Mouse (Mus musculus) midbrain, embryonic 13.5 days (tissue): ENCODE measurements around the gene Mbnl1. TPM values are rescaled to one million over a fixed set of nuclear protein-coding genes. Genes with fewer than 3 reads are reported as not detected.
A peak's percentile ranks its signal among the peaks of the same experiment; 100 is the strongest.

Source experiments
- ATAC-seq: fragments of 200-750 bp; cut with Nextera tagmentation; 2 replicates; pipeline ENCODE4 v1.8.0; 2017; ENCODE audit warnings: mild to moderate bottlenecking, moderate TSS enrichment, moderate library complexity
- H3K27ac ChIP-seq: fragments of 300-500 bp; sonication (generic); 2 replicates; pipeline ENCODE4 v1.5.1; 2015; ENCODE audit warnings: inconsistent platforms, mild to moderate bottlenecking, moderate library complexity
- H3K27me3 ChIP-seq: fragments of 300-500 bp; sonication (generic); 2 replicates; pipeline ENCODE4 v1.6.1; 2015; ENCODE audit warnings: mild to moderate bottlenecking, inconsistent platforms
- H3K36me3 ChIP-seq: fragments of 300-500 bp; sonication (generic); 2 replicates; pipeline ENCODE4 v1.6.1; 2015; ENCODE audit warnings: mild to moderate bottlenecking, inconsistent platforms
- H3K4me1 ChIP-seq: fragments of 300-500 bp; sonication (generic); replicated peaks from 2 replicates; pipeline ENCODE4 v1.6.1; 2015; ENCODE audit warnings: inconsistent platforms
- H3K4me2 ChIP-seq: fragments of 300-500 bp; sonication (generic); replicated peaks from 2 replicates; pipeline ENCODE4 v1.6.1; 2015; ENCODE audit warnings: moderate library complexity, mild to moderate bottlenecking, inconsistent platforms
- H3K4me3 ChIP-seq: fragments of 300-500 bp; sonication (generic); replicated peaks from 2 replicates; pipeline ENCODE4 v1.5.1; 2015; ENCODE audit warnings: mild to moderate bottlenecking, inconsistent platforms
- H3K9ac ChIP-seq: fragments of 300-500 bp; sonication (generic); replicated peaks from 2 replicates; pipeline ENCODE4 v1.6.1; 2015; ENCODE audit warnings: mild to moderate bottlenecking, inconsistent platforms
- H3K9me3 ChIP-seq: fragments of 300-500 bp; sonication (generic); 2 replicates; pipeline ENCODE4 v1.6.1; 2016; ENCODE audit warnings: mild to moderate bottlenecking, inconsistent platforms
- WGBS: fragments of 180-500 bp; shearing (Covaris S2); methylation state at CpG from one replicate; pipeline ENCODE4 v1.1.7; 2015; 5-methylcytosine and 5-hydroxymethylcytosine counted together
- polyA plus RNA-seq: library from polyadenylated mRNA; unstranded; fragments of >200 nt; fragmentation: Nextera tagmentation; extraction: Ambion mirVana; gene quantifications from 2 replicates; pipeline ENCODE4 v1.2.1, GENCODE M21; 2015

Gene Mbnl1
- polyA plus RNA-seq, 1 experiment from 2014 or later, result 35.5 TPM

- Histone ChIP-seq H3K27ac (no peak overlapping the region), H3K36me3 (no peaks in the 10 kb centered on the region), H3K4me2 (no peak overlapping the region), H3K4me1 (peaks cover 23% of the 10 kb centered on the region), H3K4me3 (no peak overlapping the region), H3K9ac (no peak overlapping the region), H3K9me3 (no peaks in the 10 kb centered on the region), H3K27me3 (no peaks in the 10 kb centered on the region)
- no peak for ATAC-seq
- 97% methylated on average over 4 of the region's 4 CpGs for WGBS
These were observed 107.2 kb downstream of the Mbnl1 start for GRCm38 (mm10) chr3:60579880-60580279.

- ATAC-seq, result no peak
- H3K4me2 ChIP-seq, result no peak overlapping the region
- WGBS, result 77% methylated on average over 5 of the region's 5 CpGs
- no peaks in the 10 kb centered on the region for H3K27me3 ChIP-seq
- no peak overlapping the region for H3K9ac ChIP-seq
- no peak overlapping the region for H3K4me3 ChIP-seq
- H3K27ac ChIP-seq, result no peak overlapping the region
- peaks cover 23% of the 10 kb centered on the region for H3K4me1 ChIP-seq
- H3K9me3 ChIP-seq, result no peaks in the 10 kb centered on the region
- H3K36me3 ChIP-seq, result no peaks in the 10 kb centered on the region
These were observed 108.1 kb downstream of the Mbnl1 start for GRCm38 (mm10) chr3:60580699-60581098.

GRCm38 (mm10) chr3:60582154-60582553 lies 109.5 kb downstream of the Mbnl1 start:
- H3K9me3 ChIP-seq, result no peaks in the 10 kb centered on the region
- H3K27me3 ChIP-seq, result no peaks in the 10 kb centered on the region
- H3K4me1 ChIP-seq, result peaks cover 15% of the 10 kb centered on the region
- no peak overlapping the region for H3K9ac ChIP-seq
- H3K4me3 ChIP-seq, result no peak overlapping the region
- ATAC-seq, result no peak
- WGBS, result 72% methylated on average over 3 of the region's 3 CpGs
- no peak overlapping the region for H3K27ac ChIP-seq
- no peaks in the 10 kb centered on the region for H3K36me3 ChIP-seq
- no peak overlapping the region for H3K4me2 ChIP-seq

GRCm38 (mm10) chr3:60582620-60583019 lies 110.0 kb downstream of the Mbnl1 start:
- Histone ChIP-seq H3K36me3 (no peaks in the 10 kb centered on the region), H3K4me1 (peaks cover 15% of the 10 kb centered on the region), H3K9ac (no peak overlapping the region), H3K27ac (no peak overlapping the region), H3K4me2 (no peak overlapping the region), H3K4me3 (no peak overlapping the region), H3K9me3 (no peaks in the 10 kb centered on the region), H3K27me3 (no peaks in the 10 kb centered on the region)
- ATAC-seq, result no peak
- 81% methylated on average over 1 of the region's 1 CpGs for WGBS

GRCm38 (mm10) chr3:60584704-60585103 lies 112.1 kb downstream of the Mbnl1 start:
- no peaks in the 10 kb centered on the region for H3K27me3 ChIP-seq
- no peak overlapping the region for H3K4me2 ChIP-seq
- no peaks in the 10 kb centered on the region for H3K9me3 ChIP-seq
- WGBS, result 95% methylated on average over 3 of the region's 3 CpGs
- ATAC-seq, result no peak
- no peak overlapping the region for H3K4me3 ChIP-seq
- peaks cover 10% of the 10 kb centered on the region for H3K4me1 ChIP-seq
- H3K36me3 ChIP-seq, result no peaks in the 10 kb centered on the region
- H3K9ac ChIP-seq, result no peak overlapping the region
- H3K27ac ChIP-seq, result no peak overlapping the region

- Histone ChIP-seq H3K36me3 (no peaks in the 10 kb centered on the region), H3K4me1 (peaks cover 10% of the 10 kb centered on the region), H3K27ac (no peak overlapping the region), H3K9ac (no peak overlapping the region), H3K4me3 (no peak overlapping the region), H3K27me3 (no peaks in the 10 kb centered on the region), H3K4me2 (no peak overlapping the region), H3K9me3 (no peaks in the 10 kb centered on the region)
- 93% methylated on average over 3 of the region's 3 CpGs for WGBS
- ATAC-seq, result no peak
These were observed 113.4 kb downstream of the Mbnl1 start for GRCm38 (mm10) chr3:60586046-60586445.

DNA sequence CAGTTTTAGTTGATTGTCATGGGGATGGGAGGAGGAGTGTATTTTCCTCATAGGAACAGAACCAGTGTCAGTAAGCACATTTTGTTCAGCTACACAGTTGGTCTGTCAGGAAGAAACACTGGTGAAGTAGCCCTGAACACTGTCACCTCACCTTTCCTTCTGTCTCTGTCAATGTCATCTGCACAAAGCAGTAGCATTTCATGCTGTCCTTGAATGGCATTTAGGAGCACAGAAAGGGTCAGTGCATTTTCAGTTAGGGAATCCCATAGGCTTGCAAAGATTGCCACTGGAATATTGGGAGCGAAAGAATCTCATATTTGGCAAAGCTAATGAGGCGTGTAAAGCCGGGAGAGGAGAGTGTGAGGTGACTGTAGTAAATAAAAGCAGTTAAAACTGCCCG lies 114.5 kb downstream of the Mbnl1 start:
- 68% methylated on average over 4 of the region's 4 CpGs for WGBS
- H3K4me3 ChIP-seq, result no peak overlapping the region
- no peaks in the 10 kb centered on the region for H3K27me3 ChIP-seq
- peaks cover 10% of the 10 kb centered on the region for H3K4me1 ChIP-seq
- no peak for ATAC-seq
- no peak overlapping the region for H3K4me2 ChIP-seq
- H3K36me3 ChIP-seq, result no peaks in the 10 kb centered on the region
- H3K9me3 ChIP-seq, result no peaks in the 10 kb centered on the region
- no peak overlapping the region for H3K27ac ChIP-seq
- H3K9ac ChIP-seq, result no peak overlapping the region

DNA sequence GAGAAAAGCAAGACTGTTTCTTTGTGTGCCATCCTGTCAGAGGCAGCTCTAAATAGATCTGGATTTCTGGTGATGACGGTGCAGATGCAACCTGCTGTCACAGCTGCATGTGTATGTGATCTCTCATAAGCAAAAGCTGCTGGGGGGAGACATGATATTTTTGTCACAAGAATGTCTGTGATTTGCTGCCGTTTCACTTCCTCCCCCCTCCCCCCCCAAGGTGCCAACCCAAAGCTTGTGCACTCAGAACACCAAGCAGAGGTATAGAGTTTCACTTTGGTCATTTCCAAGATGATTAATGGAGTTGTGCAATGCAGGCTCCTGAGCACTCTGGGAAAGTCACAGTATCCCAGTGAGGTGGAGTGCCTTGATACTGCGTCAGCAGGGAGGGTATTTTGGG lies 116.7 kb downstream of the Mbnl1 start:
- ATAC-seq, result no peak
- Histone ChIP-seq H3K9ac (no peak overlapping the region), H3K4me3 (no peak overlapping the region), H3K9me3 (no peaks in the 10 kb centered on the region), H3K27me3 (no peaks in the 10 kb centered on the region), H3K36me3 (no peaks in the 10 kb centered on the region), H3K27ac (no peak overlapping the region), H3K4me1 (peaks cover 3% of the 10 kb centered on the region; the same call in 1 of the 2 replicates), H3K4me2 (no peak overlapping the region)
- 87% methylated on average over 3 of the region's 3 CpGs for WGBS

GRCm38 (mm10) chr3:60595606-60596005 lies 123.0 kb downstream of the Mbnl1 start:
- H3K9ac ChIP-seq, result no peak overlapping the region
- no peak overlapping the region for H3K4me3 ChIP-seq
- H3K4me2 ChIP-seq, result no peak overlapping the region
- no peak for ATAC-seq
- no peak overlapping the region for H3K27ac ChIP-seq
- WGBS, result 93% methylated on average over 10 of the region's 10 CpGs
- no peaks in the 10 kb centered on the region for H3K4me1 ChIP-seq
- no peaks in the 10 kb centered on the region for H3K27me3 ChIP-seq
- no peaks in the 10 kb centered on the region for H3K36me3 ChIP-seq
- H3K9me3 ChIP-seq, result no peaks in the 10 kb centered on the region

DNA sequence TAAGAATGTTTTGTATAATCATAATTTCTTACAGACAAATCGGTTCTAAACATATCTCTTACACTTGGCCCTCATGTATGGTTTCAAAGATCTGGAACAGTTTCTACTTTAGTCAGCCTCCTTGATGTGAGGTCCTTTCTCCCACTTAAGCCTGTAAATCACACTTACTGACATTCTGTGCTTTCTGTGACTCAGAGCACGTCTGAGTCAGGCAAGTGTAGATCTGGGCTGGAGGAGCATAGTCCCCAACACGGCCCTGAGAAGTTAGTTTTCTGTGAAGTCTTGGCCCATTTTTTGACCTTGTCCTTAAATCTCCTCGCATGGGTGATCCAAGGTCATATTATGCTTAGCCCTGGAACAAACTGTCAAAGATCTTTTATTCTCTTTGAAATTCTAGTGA lies 124.4 kb downstream of the Mbnl1 start:
- Histone ChIP-seq H3K36me3 (no peaks in the 10 kb centered on the region), H3K27ac (no peak overlapping the region), H3K4me2 (no peak overlapping the region), H3K9me3 (no peaks in the 10 kb centered on the region), H3K27me3 (no peaks in the 10 kb centered on the region), H3K4me1 (no peaks in the 10 kb centered on the region), H3K4me3 (no peak overlapping the region), H3K9ac (no peak overlapping the region)
- 76% methylated on average over 4 of the region's 4 CpGs for WGBS
- ATAC-seq, result no peak

- 18% methylated on average over 4 of the region's 4 CpGs for WGBS
- H3K4me1 ChIP-seq, result no peaks in the 10 kb centered on the region
- peak; percentile 85 for ATAC-seq
- H3K27me3 ChIP-seq, result no peaks in the 10 kb centered on the region
- H3K36me3 ChIP-seq, result no peaks in the 10 kb centered on the region
- no peak overlapping the region for H3K4me2 ChIP-seq
- no peaks in the 10 kb centered on the region for H3K9me3 ChIP-seq
- no peak overlapping the region for H3K9ac ChIP-seq
- H3K4me3 ChIP-seq, result no peak overlapping the region
- H3K27ac ChIP-seq, result no peak overlapping the region
These were observed 129.1 kb downstream of the Mbnl1 start for GRCm38 (mm10) chr3:60601686-60602085.

- 91% methylated on average over 4 of the region's 4 CpGs for WGBS
- no peak for ATAC-seq
- Histone ChIP-seq H3K4me2 (no peak overlapping the region), H3K27me3 (no peaks in the 10 kb centered on the region), H3K9me3 (no peaks in the 10 kb centered on the region), H3K4me3 (no peak overlapping the region), H3K9ac (no peak overlapping the region), H3K36me3 (no peaks in the 10 kb centered on the region), H3K27ac (no peak overlapping the region), H3K4me1 (no peaks in the 10 kb centered on the region)
These were observed 130.4 kb downstream of the Mbnl1 start for GRCm38 (mm10) chr3:60602923-60603549.

DNA sequence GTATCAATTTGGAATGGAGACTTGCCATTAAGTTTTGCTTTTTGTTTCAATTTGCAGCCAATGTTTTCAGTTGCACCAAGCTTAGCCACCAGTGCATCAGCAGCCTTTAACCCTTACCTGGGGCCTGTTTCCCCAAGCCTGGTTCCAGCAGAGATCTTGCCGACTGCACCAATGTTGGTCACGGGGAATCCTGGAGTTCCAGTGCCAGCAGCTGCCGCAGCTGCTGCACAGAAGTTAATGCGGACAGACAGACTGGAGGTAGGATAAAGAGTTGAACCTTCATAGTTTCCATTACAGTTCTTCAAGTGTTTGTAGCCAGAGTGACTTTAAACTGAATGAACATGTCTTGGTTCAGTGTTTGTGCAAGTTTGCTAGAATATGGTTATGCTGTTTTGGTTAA lies 131.0 kb downstream of the Mbnl1 start:
- 95% methylated on average over 4 of the region's 4 CpGs for WGBS
- no peaks in the 10 kb centered on the region for H3K9me3 ChIP-seq

More for the DNA sequence above, 131.0 kb downstream of the Mbnl1 start:
- H3K9ac ChIP-seq, result no peak overlapping the region
- no peaks in the 10 kb centered on the region for H3K36me3 ChIP-seq
- no peak overlapping the region for H3K4me3 ChIP-seq
- H3K27ac ChIP-seq, result no peak overlapping the region
- H3K27me3 ChIP-seq, result no peaks in the 10 kb centered on the region
- ATAC-seq, result no peak
- H3K4me1 ChIP-seq, result no peaks in the 10 kb centered on the region
- no peak overlapping the region for H3K4me2 ChIP-seq
